Mouse (Mus musculus) c-Kit-negative CD71-positive TER-119-positive erythroid progenitor cells, embryonic 14.5 days (primary cell): Measurements from ENCODE around the gene Ghrh.
A peak's percentile ranks its signal among the peaks of the same experiment; 100 is the strongest.
"Not testable (repeated sequence)": the region's sequence is repeated elsewhere in the genome, so short reads cannot be mapped to it uniquely, and the experiment has no call there.

Experiments used
- DNase-seq: peaks from one replicate; pipeline ENCODE4 v3.0.0-alpha.2; 2013; ENCODE audit warnings: low read depth, low spot score

Gene Ghrh

DNA sequence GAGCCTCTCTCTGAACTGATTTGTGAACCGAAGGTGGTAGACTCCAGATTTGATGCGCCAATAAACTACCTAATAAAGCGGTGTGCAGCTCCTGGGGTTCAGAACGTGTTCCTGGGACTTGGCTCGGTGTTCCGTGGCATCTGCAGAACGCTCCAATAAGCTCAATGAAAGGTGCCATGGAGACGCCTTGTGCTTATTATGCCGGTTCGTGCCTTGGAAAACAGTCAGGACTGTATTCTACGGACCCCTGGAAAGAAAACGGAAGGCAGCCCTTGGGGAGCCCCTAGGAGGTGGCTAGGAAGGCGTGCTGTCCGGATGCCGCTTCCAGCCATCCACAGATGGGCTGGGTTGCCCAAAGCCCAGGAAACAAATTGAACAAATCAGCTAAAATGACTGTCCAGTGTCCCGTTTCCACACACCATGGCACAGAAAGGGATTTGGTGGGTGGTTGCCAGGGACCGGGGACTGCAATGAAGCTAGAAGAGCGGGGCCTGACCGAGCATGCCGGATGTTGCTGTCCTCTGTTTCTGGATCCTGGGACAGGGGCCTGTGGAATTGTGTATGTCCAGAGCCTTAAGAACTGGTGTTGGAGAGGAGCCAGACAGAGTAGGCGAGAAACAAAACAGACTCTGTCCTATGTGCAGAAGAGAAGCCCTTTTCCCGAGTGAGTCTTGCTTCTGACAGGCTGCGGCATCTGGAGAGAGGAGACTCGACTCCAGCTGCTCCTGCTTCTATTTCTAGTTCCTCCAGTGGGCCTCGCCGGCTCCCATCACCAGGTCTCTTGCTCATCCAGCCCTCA is at the start of gene Ghrh:
Gene Ghrh, minus strand, starts transcription at position 146 of the 799 bp plus-strand sequence.
- no peak for DNase-seq

DNA sequence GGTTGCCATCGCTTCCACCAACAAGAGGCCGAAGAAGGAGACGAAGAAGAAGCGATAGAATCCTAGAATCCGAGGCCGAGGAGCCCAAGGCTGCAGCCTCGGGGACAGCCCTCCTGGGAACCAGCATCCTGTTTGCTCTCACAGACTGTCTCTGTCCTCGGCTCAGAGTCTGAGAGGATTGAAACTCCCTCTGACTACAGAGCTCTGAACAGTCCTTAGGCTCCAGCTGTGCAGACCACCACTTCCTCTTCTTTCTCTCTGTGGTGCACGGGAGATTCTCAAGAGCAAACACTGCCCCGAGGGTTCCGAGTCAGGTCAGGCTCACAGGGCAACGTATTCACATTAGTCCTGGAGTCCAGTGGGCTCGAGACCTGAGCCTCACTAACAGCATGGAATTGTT is 48.7 kb upstream of the Ghrh start:
- DNase-seq: no peak

DNA sequence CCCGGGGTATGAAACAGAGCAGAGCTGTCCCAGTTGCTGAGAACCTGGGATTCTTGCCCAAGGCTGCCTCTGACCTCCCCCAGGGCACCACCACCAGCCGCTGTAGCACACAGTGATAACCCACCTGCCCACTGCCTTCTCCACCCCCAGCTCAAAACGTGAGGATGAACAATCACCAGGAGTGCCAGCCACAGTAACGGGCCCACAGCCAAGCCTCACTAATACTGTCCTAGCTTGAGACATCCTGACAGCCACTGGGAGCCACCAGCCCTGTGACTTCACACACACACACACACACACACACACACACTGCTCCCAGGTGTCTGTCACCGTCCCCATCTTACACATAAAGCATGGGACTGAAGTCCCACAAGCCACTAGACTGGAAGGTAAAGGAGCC is 48.1 kb upstream of the Ghrh start:
- DNase-seq: no peak

DNA sequence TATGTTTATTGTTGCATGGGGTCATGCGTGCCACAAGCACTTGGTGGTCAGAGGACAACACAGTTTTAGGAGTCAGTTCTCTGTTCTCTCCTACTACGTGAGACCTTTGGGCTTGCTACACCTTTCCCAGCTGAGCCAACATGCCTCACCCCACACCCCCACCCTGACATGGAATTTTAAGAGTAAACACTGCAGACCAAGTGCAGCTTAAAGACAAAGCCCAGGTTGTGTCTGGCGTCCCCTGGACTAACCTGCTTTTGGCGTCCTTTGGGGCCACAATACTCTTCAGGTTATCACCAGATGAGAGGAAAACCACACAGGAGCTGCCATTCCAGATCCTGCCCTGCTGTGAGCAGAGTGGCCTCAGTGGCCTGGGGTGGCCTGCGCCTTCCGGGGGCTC is 47.6 kb upstream of the Ghrh start:
- no peak for DNase-seq

DNA sequence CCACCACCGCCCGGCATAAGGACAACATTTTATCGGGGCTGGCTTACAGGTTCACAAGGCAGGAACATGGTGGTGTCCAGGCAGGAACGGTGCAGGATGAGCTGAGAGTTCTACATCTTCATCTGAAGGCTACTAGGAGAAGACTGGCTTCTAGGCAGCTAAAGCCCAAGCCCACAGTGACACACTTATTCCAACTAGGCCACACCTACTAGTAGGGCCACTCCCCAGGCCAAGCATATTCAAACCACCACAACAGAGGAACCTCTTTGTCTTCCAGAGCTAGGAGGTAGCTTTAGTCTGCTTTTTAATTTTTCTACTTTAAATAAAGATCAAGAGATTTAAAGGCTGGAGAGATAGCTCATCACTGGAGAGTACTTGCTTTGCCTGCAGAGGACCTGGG is 46.2 kb upstream of the Ghrh start:
- no peak for DNase-seq

DNA sequence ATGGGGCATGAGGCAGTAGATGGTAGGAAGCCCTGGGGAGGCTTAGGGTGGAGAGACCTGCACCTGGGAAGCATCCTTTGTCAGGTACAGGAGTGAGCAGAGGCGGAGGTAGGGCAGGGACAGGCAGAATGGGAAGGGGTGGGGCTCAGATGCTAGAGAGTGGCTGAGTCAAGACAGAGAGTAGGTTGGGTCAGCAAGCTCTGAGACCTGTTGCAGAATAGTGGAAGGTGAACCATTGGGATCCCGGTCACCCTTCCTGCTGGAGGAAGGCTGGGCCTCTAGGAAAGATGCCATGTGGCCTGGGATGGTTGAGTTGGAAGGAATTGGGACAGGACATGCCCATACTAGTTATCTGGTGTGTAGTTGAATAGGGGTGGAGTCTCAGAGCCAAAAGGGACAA is 45.0 kb upstream of the Ghrh start:
- DNase-seq: no peak

DNA sequence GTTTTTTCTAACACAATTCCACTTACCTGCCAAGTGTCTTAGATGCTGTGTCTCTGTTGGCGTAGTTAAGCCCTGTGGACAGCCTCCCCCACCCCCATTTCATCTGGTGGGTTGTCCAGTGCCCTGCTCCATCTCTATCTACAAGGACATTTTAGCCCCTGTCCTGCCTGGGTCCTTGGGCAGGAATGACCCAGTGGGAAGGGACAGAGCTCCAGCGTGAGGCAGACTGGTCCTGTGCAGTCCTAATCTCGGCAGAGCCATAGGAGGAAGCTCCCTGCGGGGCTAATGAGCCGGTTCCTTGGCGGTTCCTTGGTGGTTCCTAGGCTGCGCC is 42.2 kb upstream of the Ghrh start:
- no peak for DNase-seq

DNA sequence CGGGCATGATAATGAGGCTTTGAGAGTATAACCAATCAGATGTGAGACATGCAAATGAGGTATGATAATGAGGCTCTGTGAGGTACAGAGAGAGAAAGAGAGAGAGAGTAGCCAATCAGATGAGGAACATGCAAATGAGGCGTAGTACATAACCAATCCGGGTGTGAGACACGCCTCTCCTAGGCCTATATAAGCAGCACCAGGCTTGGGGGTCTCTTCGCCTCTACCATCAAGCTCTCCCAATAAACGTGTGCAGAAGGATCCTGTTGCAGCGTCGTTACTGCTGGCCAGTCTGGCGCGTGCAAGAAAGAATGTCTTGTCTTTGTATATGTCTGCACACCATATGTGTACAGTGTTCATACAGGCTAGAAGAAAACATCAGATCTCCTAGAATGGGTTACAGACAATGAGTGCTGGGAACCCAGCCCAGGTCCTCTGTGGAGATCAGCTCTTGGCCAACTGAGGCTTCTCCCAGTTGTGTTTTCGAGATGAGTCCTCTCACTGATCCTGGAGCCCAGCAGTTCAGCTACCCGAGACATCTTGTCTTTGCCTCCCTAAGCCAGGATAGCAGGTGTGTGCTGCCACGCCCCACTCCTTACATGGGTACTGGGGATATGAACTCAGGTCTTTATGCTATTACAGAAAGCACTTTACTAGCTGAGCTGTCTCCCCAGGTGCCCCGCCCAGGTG is 41.7 kb upstream of the Ghrh start:
- not testable (repeated sequence) for DNase-seq

DNA sequence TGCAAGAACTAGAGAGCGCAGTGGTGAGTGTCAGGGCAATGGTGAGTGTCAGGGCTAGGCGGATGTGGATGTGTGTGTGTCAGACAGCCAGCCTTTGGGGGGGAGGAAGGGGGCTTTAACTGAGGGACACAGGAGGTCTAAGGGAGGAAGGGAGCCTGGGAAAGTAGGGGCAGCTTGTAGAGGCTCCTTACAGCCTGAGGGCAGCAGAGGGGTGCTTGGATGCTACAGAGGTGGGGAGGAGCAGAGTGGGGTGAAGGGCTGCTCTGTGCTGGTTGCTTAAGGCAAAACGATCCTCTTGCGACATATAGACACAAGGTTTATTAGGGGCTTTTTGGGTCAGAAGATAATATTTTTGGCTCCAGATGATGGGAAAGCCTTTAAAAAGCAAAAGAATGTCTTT is 37.5 kb upstream of the Ghrh start:
- DNase-seq: no peak

DNA sequence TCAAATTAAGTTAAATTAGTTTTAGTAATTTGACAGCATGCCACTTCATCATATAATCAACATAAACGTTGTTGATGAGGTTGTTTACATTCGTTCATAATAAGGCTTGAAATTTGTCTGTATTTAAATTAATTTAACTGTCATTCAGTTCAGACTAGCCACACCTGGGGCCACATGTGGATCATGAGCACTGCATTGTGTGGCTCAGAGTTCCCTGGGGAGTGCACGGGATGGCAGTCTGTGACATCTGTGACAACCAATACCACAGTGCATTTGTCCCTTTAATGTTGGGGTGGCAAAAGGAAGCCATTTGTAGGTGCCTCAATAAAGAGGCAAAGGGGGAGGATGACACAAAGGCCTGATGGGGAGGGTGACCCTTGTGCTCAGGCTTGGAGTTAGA is 29.7 kb upstream of the Ghrh start:
- DNase-seq: no peak

DNA sequence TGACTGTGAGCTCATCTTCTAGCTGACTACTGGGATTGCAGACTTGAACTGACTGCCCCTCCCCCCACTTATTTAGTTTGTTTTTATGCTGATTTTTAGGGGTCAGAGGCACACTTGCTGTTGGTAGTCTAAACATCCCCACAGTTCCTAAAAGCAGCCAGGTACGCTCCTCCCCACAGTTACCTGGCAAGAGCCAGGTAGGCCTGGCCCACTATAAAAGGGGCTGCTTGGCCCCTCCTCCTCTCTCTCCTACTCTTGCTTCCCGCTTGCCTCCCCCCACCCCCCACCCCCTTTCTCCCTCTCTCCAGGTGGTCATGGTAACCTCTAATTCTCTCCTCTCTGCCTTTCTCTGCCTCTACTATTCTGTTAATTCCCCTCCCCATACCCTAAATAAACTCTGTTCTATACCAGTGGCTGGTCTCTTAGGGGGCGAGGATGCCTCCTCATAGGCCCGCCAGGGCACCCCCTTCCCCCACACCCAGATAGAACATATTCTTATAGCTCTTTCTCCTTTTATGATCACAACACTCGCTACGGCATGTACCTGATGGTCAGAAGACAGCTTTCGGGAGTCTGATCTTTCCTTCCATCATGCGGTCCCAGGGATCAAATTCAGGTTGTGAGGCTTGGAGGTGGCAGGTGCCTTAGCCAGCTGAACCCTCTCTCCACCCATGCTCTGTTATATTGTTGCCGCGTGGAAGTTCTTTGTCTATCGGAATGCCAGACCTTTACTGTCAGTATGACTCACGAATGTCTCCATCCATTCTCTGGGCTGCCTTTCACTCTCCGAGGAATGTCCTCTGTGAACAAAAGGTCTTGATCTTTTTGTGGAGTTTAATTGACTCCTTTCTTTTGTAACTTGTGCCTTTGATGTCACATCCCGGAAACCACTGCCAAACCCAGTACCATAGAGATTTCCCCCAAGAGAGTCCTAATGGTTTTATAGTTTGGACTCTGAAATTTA is 28.8 kb upstream of the Ghrh start:
- DNase-seq: no peak

DNA sequence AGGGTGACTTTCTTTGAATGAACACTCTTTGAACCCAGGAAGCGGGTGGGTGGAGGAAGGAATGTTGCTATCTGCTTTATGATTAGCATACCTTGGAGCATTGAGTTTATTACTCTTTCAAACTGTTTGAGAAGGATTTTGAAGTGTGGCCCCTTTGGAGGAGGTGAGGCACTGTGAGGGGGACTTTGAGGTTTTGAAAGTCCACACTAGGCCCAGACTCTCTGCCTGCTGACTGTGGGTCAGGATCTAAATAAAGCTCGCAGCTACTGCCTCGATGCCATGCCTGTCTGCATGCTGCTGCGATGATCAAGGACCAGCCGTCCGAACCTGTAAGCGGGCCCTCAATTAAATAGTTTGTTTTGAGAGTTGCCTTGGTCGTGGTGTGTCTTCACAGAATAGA is 27.7 kb upstream of the Ghrh start:
- no peak for DNase-seq

DNA sequence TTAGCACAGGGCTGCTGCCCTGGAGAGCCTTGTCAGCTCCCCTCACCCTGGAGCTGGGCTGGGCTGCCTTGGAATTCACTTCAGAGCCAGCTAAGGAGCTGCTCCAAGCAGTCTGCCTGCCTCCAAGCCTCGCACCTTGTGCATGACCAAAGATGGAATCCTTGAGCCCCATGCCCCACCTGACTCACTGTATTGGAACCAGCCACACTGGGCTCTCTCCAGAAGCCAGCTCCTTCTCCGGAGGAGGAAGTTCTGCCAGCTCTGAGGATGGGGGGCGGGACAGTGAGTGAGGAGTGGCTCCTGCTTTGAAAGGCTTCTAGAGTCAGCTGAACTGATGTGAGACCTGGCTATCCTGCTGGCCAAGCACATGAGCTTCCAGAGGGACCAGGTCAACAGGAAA is 26.4 kb upstream of the Ghrh start:
- DNase-seq: no peak

DNA sequence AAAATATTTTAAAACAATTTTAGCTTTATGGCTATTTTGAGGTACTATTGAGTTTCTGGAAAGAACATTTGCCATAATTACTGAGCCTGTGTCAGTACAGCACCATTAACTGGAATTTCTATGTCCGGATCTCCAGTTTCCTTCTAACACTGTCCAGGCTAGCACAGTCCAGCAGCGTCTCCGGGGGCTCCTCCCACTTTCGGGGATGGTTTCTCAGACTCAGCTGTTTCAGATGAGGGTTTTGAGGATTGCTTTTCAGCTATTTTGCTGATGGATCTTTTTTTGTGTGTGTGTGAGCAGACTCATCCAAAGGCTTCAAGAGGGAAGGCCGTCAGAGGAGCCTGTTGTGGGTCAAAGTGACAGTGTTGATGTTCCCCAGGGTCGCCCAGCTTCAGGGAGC is 24.4 kb upstream of the Ghrh start:
- DNase-seq: no peak

DNA sequence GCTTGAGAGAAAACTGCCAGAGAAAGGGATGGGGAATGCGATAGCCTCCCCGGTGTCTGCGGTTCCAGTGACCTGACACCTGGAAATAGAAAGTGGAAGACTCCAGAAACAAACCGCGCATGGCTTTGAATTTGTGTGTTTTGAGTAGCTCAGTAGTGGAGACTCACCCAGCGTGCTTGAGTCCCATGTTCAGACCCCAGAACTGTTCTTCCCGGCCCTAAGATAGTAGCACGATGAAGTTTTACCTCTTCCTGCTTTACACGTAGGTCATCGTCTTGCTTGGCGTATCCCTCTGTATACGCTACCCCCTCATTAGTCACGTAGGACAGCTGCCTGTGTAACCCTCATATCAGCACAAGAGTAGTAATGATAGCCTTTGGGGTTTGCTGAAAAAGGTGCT is 20.7 kb upstream of the Ghrh start:
- DNase-seq: no peak

DNA sequence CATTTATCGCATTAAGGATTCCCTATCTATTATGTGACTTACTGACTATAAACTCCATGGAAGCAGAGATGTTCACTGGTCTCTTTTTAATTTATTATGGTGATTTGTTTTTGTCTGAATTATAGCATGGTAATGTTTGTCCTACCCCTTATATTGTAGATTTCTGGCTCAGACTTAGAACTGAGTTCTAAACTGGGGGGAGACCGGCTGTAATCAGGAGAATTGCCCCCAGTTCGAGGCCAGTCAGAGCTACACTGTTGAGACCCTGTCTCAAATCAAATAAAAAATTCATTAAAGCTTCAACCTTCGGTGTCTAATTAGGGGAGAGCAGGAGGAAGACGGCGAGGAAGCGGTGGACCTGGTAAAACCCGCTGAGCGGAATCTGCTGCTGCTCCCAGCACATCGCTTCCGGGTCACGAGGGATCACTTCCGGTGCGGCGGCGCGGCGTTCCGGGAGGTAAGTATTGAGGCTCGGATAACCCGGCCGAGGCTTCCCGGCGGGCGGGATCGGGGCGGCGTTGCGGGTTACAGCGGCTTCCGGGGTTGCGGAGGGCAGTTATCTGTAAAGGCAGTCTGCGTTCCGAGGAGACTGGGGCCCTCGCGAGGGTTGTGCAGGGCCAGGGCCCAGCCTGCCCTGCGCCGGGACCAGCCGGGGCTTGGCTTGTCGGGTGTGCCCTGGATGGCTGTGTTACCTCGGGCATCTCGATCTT is 20.0 kb upstream of the Ghrh start, which contains the start of gene Manbal:
Gene Manbal, plus strand, starts transcription at position 411 of the 710 bp plus-strand sequence.
- DNase-seq: peak; percentile 91

DNA sequence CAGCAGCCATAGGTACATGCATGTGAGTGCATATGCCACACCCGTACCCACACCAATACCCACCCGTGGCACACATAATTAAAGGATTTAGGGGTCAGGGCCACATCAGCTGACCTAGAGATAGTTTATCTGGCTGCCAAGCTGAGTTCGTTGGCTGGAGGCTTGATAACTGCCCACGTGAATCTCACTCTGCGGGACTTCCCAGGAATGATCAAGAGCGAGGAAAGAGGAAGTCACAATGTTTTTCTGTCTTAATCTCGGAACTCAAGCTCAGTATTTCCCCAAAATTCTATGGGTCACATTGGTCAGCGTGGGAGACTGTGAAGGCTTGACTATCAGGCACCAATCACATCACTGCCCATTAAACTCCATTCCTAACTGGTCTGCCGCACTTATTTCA is 19.5 kb upstream of the Ghrh start:
- no peak for DNase-seq

DNA sequence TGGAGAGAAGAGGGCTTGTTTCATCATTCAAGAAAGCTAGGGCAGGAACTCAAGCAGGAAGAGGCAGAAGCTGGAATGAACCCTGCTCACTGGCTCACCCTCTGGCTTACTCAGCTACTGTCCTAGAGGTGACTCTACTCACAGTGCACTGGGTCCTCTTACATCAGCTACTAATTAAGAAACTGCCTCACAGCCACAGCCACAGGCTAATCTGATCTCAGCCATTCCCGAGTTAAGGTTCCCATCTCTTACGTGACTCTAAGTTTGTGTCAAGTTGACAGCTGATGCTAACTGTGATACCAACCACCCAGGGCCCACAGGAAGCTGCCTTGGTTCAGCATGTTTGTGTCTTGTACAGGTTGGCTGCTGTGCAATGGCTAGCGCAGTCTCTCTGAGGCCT is 15.7 kb upstream of the Ghrh start:
- no peak for DNase-seq

DNA sequence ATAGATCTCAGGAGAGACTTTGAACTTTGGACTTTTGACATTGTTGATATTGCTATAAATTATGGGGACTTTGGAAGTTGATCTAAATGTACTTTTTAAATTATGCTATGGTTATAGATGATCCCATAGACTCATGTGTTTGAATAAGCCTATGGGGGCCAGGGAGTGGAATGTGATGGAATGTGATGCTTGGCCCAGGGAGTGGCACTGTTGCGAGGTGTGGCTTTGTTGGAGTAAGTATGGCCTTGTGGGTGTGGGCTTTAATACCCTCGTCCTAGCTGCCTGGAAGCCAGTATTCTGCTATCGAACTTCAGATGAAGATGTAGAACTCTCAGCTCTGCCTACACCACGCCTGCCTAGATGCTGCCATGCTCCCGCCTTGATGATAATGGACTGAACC is 12.7 kb upstream of the Ghrh start:
- no peak for DNase-seq

DNA sequence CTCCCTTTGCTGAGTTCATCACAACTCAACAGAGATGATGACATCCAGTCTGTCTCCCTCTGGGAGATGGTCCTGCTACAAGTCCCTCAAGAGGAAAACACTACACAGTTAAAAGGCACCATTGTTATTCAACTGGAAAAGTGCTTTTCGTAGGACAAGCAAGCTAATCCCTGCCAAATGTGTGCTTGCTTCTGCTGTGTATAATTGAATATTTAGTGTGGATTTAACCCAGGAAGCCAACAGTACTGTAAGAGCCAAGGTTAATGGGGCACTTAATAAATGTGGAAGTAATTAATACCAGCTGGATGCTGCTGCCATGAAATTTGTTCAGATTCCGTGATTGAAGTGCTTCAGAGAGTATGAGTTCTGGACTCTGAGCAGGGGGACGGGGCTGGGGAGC is 6.8 kb upstream of the Ghrh start:
- no peak for DNase-seq

DNA sequence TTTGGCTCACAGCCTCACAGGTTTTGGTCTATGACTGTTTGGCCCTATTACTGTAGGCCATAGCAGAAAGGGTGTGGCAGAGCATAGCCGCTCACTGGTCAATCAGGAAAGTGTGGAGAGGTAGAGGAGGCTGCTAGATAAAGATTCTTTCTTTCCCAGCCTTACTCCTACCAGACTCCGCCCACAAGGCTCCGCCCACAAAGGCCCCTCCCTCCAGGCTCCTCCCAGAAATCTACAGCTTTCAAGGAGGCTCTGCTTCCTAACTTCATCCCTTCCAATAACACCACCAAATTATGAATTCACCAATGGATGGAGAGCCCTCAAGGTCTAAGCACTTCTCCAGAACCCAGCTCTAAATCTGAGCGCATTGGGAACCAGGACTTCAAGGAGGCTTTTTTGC is 5.9 kb upstream of the Ghrh start:
- DNase-seq: no peak
